Comparison of ENCODE assay signal across 21 mouse cellular contexts in the genomic region with DNA sequence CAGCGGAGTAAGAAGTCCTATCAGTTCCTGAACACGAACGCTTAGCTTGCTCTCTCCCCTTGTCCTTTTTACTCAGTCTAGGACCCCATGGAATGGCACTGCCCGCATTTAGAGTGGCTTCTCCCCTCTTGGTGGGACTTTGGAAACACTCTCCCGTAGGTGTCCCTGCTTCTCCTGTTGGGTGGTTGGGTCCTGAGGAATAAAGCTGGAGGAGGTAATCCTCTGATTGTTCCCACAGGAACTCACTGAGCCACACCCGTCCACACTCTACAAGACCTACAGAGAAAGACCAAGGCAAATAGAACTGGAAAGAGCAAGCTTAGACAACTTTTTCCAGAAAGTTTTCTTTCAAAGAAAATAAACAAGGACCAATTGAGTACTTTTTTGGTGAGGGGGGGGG.
DNase-seq lines count a peak whose midpoint lies in the region; ATAC-seq lines count a peak whose summit lies in the region.
"Had no signal": no experiment of that assay in that cellular context is flagged by ENCODE, and none has a peak within 500 bp of the region (broad histone marks: within the 10 kb centered on the region; RNA-seq: fewer than 3 reads in every experiment).

No protein-coding gene starts in this region.

- no peak overlapping the region for H3K4me3 ChIP-seq in embryonic facial prominence, embryonic 13.5 days
- no peak overlapping the region for H3K4me3 ChIP-seq in limb, embryonic 13.5 days
- no peak overlapping the region for H3K4me3 ChIP-seq in midbrain, embryonic 13.5 days (replicated peaks)
- H3K4me3 ChIP-seq: heart, embryonic 10.5 days; hindbrain, embryonic 13.5 days; midbrain, embryonic 12.5 days; neural tube, embryonic 12.5 days had no signal

- 88% methylated on average over 6 of the region's 6 CpGs for WGBS in embryonic facial prominence, embryonic 13.5 days
- WGBS in limb, embryonic 13.5 days = 93% methylated on average over 6 of the region's 6 CpGs
- WGBS in midbrain, embryonic 13.5 days = 83% methylated on average over 6 of the region's 6 CpGs

- H3K27me3 ChIP-seq in embryonic facial prominence, embryonic 13.5 days = no peaks in the 10 kb centered on the region
- no peaks in the 10 kb centered on the region for H3K27me3 ChIP-seq in limb, embryonic 13.5 days
- no peaks in the 10 kb centered on the region for H3K27me3 ChIP-seq in midbrain, embryonic 13.5 days
- H3K27me3 ChIP-seq: hindbrain, embryonic 13.5 days; midbrain, embryonic 12.5 days; neural tube, embryonic 12.5 days had no signal

- peak; percentile 91 for DNase-seq in heart, adult 11 months
- DNase-seq in heart, adult 9 months (ENCODE audit: low spot score in 2 of 2) = no peak
- peak; percentile 17 for DNase-seq in ZHBTc4 (ENCODE audit: low read depth, low spot score)
- DNase-seq in ovary, postnatal 36 days (ENCODE audit: low spot score) = no peak
- DNase-seq: adrenal gland, postnatal 36 days; cerebellum, adult 9-11 months; gastrocnemius, postnatal 25 days; kidney, adult 11 months; left cerebral cortex, postnatal 4 days; lung, embryonic 14.5 days; right cerebral cortex, postnatal 4 days; thymus, adult 2 months had no signal

- ATAC-seq in embryonic facial prominence, embryonic 13.5 days (ENCODE audit: insufficient number of reproducible peaks, insufficient read depth, low FRiP score, low TSS enrichment, low read depth) = no peak
- ATAC-seq in limb, embryonic 13.5 days (ENCODE audit: low FRiP score, low read depth) = no peak
- no peak for ATAC-seq in midbrain, embryonic 13.5 days
- ATAC-seq: forebrain, embryonic 16.5 days had no signal

- H3K4me2 ChIP-seq in embryonic facial prominence, embryonic 13.5 days = no peak overlapping the region
- H3K4me2 ChIP-seq in limb, embryonic 13.5 days (replicated peaks) = no peak overlapping the region
- H3K4me2 ChIP-seq in midbrain, embryonic 13.5 days (replicated peaks) = no peak overlapping the region
- H3K4me2 ChIP-seq: hindbrain, embryonic 13.5 days; lung, embryonic 14.5 days; midbrain, embryonic 12.5 days; neural tube, embryonic 12.5 days had no signal

- no peak overlapping the region for H3K9ac ChIP-seq in embryonic facial prominence, embryonic 13.5 days
- no peak overlapping the region for H3K9ac ChIP-seq in limb, embryonic 13.5 days
- H3K9ac ChIP-seq in midbrain, embryonic 13.5 days (replicated peaks) = no peak overlapping the region
- H3K9ac ChIP-seq: hindbrain, embryonic 13.5 days; liver, embryonic 14.5 days; lung, embryonic 14.5 days; midbrain, embryonic 12.5 days; neural tube, embryonic 12.5 days had no signal

- peaks cover 64% of the 10 kb centered on the region for H3K4me1 ChIP-seq in embryonic facial prominence, embryonic 13.5 days
- peaks cover 60% of the 10 kb centered on the region for H3K4me1 ChIP-seq in limb, embryonic 13.5 days
- H3K4me1 ChIP-seq in midbrain, embryonic 13.5 days (replicated peaks) = no peaks in the 10 kb centered on the region; the same call in 1 of the 2 replicates

- no peaks in the 10 kb centered on the region for H3K9me3 ChIP-seq in embryonic facial prominence, embryonic 13.5 days
- peaks cover 8% of the 10 kb centered on the region; the same call in 1 of the 2 replicates for H3K9me3 ChIP-seq in limb, embryonic 13.5 days
- no peaks in the 10 kb centered on the region for H3K9me3 ChIP-seq in midbrain, embryonic 13.5 days
- H3K9me3 ChIP-seq: heart, embryonic 10.5 days; hindbrain, embryonic 13.5 days; midbrain, embryonic 12.5 days; neural tube, embryonic 12.5 days had no signal

- H3K27ac ChIP-seq in embryonic facial prominence, embryonic 13.5 days = peak overlapping the region; percentile 95
- peak overlapping the region; percentile 95 for H3K27ac ChIP-seq in limb, embryonic 13.5 days
- no peak overlapping the region for H3K27ac ChIP-seq in midbrain, embryonic 13.5 days
- H3K27ac ChIP-seq: heart, embryonic 10.5 days; hindbrain, embryonic 13.5 days; liver, embryonic 14.5 days; midbrain, embryonic 12.5 days; neural tube, embryonic 12.5 days had no signal

- no peaks in the 10 kb centered on the region for H3K36me3 ChIP-seq in embryonic facial prominence, embryonic 13.5 days
- no peaks in the 10 kb centered on the region for H3K36me3 ChIP-seq in limb, embryonic 13.5 days
- no peaks in the 10 kb centered on the region for H3K36me3 ChIP-seq in midbrain, embryonic 13.5 days
- H3K36me3 ChIP-seq: heart, embryonic 10.5 days; hindbrain, embryonic 13.5 days; midbrain, embryonic 12.5 days; neural tube, embryonic 12.5 days had no signal

Comparison
In these comparisons a context has a peak if more than half of its experiments do, and no peak if none do; other contexts are left out.
1. DNase-seq: peak in heart, adult 11 months (single experiment) and ZHBTc4 (single experiment); none in heart, adult 9 months (0 of 2) and ovary, postnatal 36 days (single experiment).